Mouse (Mus musculus) embryonic facial prominence, embryonic 14.5 days (tissue): Measurements from ENCODE around the gene Trip4. TPM values are rescaled to one million over a fixed set of nuclear protein-coding genes. Genes with fewer than 3 reads are reported as not detected.

ENCODE experiments used
- ATAC-seq: fragments of 200-750 bp; cut with Nextera tagmentation; 2 replicates; pipeline ENCODE4 v1.8.0; 2017; ENCODE audit warnings: low read depth, moderate number of reproducible peaks, moderate TSS enrichment
- DNase-seq: peaks from one replicate; pipeline ENCODE4 v3.0.0-alpha.2; 2015; ENCODE audit warnings: low spot score
- H3K27ac ChIP-seq: fragments of 300-500 bp; sonication (generic); replicated peaks from 2 replicates; pipeline ENCODE4 v1.5.1; 2014; ENCODE audit warnings: low read depth, mild to moderate bottlenecking, low read length, moderate library complexity
- H3K27me3 ChIP-seq: fragments of 300-500 bp; sonication (generic); replicated peaks from 2 replicates; pipeline ENCODE4 v1.6.1; 2014; ENCODE audit warnings: low read length; ENCODE audit not compliant: control insufficient read depth, insufficient read depth
- H3K36me3 ChIP-seq: fragments of 300-500 bp; sonication (generic); 2 replicates; pipeline ENCODE4 v1.6.1; 2014; ENCODE audit warnings: low read length, mixed read lengths; ENCODE audit not compliant: control insufficient read depth, insufficient read depth
- H3K4me1 ChIP-seq: fragments of 300-500 bp; sonication (generic); 2 replicates; pipeline ENCODE4 v1.6.1; 2014; ENCODE audit warnings: antibody characterized with exemption, low read length; ENCODE audit not compliant: control insufficient read depth, insufficient read depth
- H3K4me2 ChIP-seq: fragments of 300-500 bp; sonication (generic); 2 replicates; pipeline ENCODE4 v1.6.1; 2014; ENCODE audit warnings: low read depth, mild to moderate bottlenecking, low read length, moderate library complexity, mixed read lengths
- H3K4me3 ChIP-seq: fragments of 300-500 bp; sonication (generic); 2 replicates; pipeline ENCODE4 v1.5.1; 2014; ENCODE audit warnings: low read depth, mild to moderate bottlenecking, low read length
- H3K9ac ChIP-seq: fragments of 300-500 bp; sonication (generic); 2 replicates; pipeline ENCODE4 v1.6.1; 2014; ENCODE audit warnings: low read depth, mild to moderate bottlenecking, low read length, moderate library complexity, mixed read lengths
- H3K9me3 ChIP-seq: fragments of 300-500 bp; sonication (generic); 2 replicates; pipeline ENCODE4 v1.6.1; 2016; ENCODE audit warnings: low read length; ENCODE audit not compliant: control insufficient read depth
- WGBS: fragments of 180-500 bp; shearing (Covaris S2); extraction: QIAGEN DNeasy Blood & Tissue Kit; methylation state at CpG from one replicate; pipeline ENCODE4 v1.1.7; 2014; 5-methylcytosine and 5-hydroxymethylcytosine counted together
- polyA plus RNA-seq: library from polyadenylated mRNA; unstranded; fragments of >200 nt; fragmentation: Nextera tagmentation; extraction: Ambion mirVana; gene quantifications from 2 replicates; pipeline ENCODE4 v1.2.1, GENCODE M21; 2014

Gene Trip4
- polyA plus RNA-seq, 1 experiment from 2014 or later: 26.3 TPM

DNA sequence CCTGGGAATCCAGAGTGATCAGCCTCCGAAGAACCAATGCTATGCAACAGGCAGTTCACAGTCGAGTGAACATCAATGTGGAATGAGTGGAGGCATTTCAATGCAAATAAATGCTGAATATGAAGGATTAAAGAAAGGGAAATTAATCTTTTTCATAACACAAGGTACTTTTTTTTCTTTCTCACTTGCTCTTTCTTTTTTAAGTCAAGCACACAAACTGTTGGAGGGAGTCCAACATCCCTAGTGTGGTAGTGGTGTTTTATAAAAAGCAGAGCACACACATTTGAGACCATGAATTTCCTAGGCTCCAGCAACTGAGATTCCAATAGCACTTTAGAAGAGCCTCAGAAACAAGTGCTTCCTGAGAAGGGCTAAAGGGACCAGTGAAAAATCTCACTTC lies 76.6 kb downstream of the Trip4 start:
- WGBS: 51% methylated on average over 2 of the region's 2 CpGs
- no peak overlapping the region for H3K4me2 ChIP-seq
- peaks cover 8% of the 10 kb centered on the region for H3K4me1 ChIP-seq
- ATAC-seq: no peak
- H3K27me3 ChIP-seq: no peaks in the 10 kb centered on the region
- DNase-seq: peak; percentile 66
- peaks cover 10% of the 10 kb centered on the region; the same call in 1 of the 2 replicates for H3K36me3 ChIP-seq
- no peak overlapping the region for H3K4me3 ChIP-seq
- H3K9me3 ChIP-seq: no peaks in the 10 kb centered on the region
- H3K9ac ChIP-seq: no peak overlapping the region
- H3K27ac ChIP-seq: no peak overlapping the region

DNA sequence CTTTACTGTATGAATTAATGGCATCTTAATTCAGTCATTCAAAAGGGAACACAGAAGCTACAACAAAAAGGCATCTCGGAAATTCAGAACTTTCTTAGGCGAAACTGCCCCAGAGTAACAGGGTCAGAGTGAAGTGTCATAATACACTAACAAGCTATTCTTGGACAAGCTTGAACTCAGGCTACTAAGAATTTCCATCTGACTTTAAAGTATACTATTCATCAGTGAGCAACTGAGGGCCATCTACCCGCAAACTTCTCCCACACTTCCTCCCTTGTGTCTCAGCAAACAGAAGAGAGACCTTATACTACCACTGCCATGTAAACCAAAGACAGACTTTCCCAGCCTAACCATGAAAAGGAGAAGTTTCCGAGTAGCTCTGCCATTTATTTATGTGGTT lies 77.4 kb downstream of the Trip4 start:
- no peak for ATAC-seq
- 66% methylated on average over 4 of the region's 4 CpGs for WGBS

DNA sequence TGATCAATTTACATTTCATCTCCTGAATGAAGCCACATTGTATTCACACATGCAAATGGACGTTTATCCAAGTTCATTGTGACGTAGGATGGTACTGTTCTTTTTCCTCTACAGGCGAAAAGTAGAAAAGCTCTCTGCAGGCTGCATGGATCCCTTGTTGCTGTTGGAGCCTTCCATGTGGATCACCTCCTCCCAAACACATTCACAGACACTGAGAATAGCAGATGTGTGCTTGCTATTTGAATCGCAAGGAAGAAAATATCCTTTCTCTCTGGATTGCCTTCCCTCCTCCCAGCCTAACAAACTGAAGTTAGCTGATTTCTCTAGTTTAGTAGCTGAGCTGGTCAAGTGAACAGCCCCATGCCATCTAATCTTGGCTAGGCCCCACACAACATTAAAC lies 78.3 kb downstream of the Trip4 start:
- H3K27ac ChIP-seq: no peak overlapping the region
- no peak overlapping the region for H3K4me3 ChIP-seq
- WGBS: 84% methylated on average over 4 of the region's 4 CpGs
- H3K4me1 ChIP-seq: peaks cover 19% of the 10 kb centered on the region
- H3K9ac ChIP-seq: no peak overlapping the region
- no peaks in the 10 kb centered on the region for H3K9me3 ChIP-seq
- ATAC-seq: no peak
- no peak overlapping the region for H3K4me2 ChIP-seq
- peaks cover 6% of the 10 kb centered on the region; the same call in 1 of the 2 replicates for H3K36me3 ChIP-seq
- DNase-seq: no peak
- no peaks in the 10 kb centered on the region for H3K27me3 ChIP-seq

More for the DNA sequence above, 77.4 kb downstream of the Trip4 start:
- no peak overlapping the region for H3K4me2 ChIP-seq
- no peak overlapping the region for H3K27ac ChIP-seq
- no peak overlapping the region for H3K4me3 ChIP-seq
- H3K4me1 ChIP-seq: peaks cover 11% of the 10 kb centered on the region
- peaks cover 7% of the 10 kb centered on the region; the same call in 1 of the 2 replicates for H3K36me3 ChIP-seq
- H3K9ac ChIP-seq: no peak overlapping the region
- H3K9me3 ChIP-seq: no peaks in the 10 kb centered on the region
- DNase-seq: no peak
- H3K27me3 ChIP-seq: no peaks in the 10 kb centered on the region

DNA sequence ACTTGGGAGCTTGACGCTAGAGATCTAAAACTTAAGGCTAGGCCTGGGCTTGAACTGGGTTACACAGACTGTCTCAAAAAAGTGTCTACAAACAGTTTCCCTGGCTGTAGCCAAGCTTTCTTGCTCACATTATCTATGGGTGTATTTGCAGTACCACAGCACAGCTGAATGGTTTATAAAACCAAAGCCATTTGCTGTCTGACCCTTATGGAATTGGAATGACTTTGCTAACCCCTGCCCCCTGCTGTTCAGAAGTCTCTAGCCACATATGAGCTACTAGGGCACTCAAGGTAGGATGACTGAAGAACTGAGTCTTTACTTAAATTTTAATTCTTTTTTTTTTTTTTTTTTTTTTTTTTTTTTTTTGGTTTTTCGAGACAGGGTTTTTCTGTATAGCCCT lies 79.2 kb downstream of the Trip4 start:
- Histone ChIP-seq H3K9ac (no peak overlapping the region), H3K27me3 (no peaks in the 10 kb centered on the region), H3K4me1 (peaks cover 25% of the 10 kb centered on the region), H3K4me2 (no peak overlapping the region), H3K27ac (no peak overlapping the region), H3K9me3 (no peaks in the 10 kb centered on the region), H3K4me3 (no peak overlapping the region), H3K36me3 (0 out of 2 replicates have a peak, but pooled peaks cover under 1% of the 10 kb centered on the region)
- no peak for ATAC-seq
- peak; percentile 69 for DNase-seq
- WGBS: 84% methylated on average over 1 of the region's 2 CpGs

DNA sequence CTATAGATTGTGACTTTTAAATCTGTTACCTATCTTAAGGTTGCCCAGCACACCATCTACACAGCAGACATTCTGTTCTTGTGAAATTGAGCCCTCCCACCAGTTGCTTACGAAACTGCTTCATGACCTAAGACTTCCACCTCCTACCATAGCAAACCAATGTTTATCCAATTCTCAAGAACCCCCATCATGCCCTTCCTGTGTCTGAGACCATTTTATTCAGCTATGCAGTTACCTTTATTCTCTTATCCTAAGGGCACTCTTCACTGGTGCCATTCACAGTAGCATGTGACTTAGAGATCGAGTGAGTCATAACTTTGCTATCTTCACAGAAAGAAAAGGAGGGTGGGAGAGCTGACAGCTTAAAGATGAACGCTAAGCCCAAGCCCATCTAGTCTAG lies 80.1 kb downstream of the Trip4 start:
- no peaks in the 10 kb centered on the region for H3K27me3 ChIP-seq
- ATAC-seq (no peak), DNase-seq (peak; percentile 16)
- H3K9me3 ChIP-seq: no peaks in the 10 kb centered on the region
- H3K9ac ChIP-seq: peak overlapping the region; percentile 98; the same call in 1 of the 2 replicates
- H3K4me1 ChIP-seq: peaks cover 31% of the 10 kb centered on the region
- peak overlapping the region; percentile 65 for H3K4me2 ChIP-seq
- no peaks in the 10 kb centered on the region for H3K36me3 ChIP-seq
- peak overlapping the region; percentile 88 for H3K4me3 ChIP-seq
- WGBS: 30% methylated on average over 3 of the region's 3 CpGs
- H3K27ac ChIP-seq: no peak overlapping the region

DNA sequence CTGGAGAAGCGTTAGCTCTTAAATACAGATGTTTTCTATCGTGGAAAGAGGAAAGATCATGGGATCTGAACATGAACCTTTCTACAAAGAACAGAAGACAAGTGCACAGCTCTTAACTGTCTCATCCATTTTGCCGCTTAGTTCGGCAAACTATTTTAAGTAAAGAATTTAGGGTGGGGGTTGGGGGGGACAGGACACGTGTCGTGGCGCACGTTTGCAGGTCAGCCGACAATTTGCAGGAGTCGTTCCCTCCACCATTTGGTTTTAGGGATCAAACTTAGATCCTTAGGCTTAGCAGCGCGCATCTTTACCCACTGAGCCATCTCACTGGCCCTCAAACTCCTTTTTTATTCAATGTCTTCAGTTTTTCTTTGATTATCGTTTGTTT lies 80.6 kb downstream of the Trip4 start:
- DNase-seq (no peak), ATAC-seq (no peak)
- H3K27me3 ChIP-seq: no peaks in the 10 kb centered on the region
- no peaks in the 10 kb centered on the region for H3K36me3 ChIP-seq
- H3K27ac ChIP-seq: peak overlapping the region; percentile 98
- 2% methylated on average over 13 of the region's 13 CpGs for WGBS
- H3K9ac ChIP-seq: peak overlapping the region; percentile 98
- H3K4me3 ChIP-seq: peak overlapping the region; percentile 88
- H3K4me2 ChIP-seq: peak overlapping the region; percentile 65
- H3K4me1 ChIP-seq: peaks cover 31% of the 10 kb centered on the region
- no peaks in the 10 kb centered on the region for H3K9me3 ChIP-seq

DNA sequence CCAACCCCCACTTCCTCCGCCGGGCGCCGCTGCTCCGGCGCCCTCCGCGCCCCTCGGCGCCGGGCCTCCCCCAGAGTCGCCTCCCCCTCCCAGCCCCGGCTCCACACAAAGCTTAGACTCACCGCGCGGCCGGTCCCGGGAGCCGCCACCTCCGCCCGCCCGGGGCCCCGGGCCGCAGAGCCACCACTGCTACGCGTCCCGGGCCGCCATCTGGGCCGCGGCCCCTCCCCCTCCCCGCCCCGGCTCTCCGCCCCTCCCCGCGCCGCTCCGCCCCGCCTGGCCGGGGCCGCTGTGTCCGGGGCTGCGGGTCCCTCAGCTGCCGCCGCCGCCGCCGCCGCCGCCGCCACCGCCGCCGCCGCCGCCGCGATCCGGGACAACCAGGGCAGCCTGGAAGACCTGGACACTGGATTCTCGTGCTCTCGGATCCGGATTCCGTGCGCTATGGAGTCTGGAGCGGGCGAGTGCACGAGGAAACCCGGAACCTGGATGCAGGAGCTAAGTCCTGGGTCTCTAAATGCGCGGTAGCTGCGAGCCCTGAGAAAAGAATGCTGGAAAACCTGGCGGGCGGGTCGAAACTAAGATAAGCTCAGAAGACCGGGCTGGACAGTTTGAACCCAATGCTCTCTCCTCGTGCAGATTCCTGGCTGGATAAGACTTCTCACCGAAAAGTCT lies 81.1 kb downstream of the Trip4 start, which contains the start of gene Zfp609:
TSS of gene Zfp609 (minus strand) at position 221 of the 672 bp plus-strand sequence.
- Histone ChIP-seq H3K27ac (peak within 1 kb of the TSS; percentile 98), H3K4me1 (peaks cover 31% of the 10 kb centered on the region), H3K27me3 (no peaks in the 10 kb centered on the region), H3K4me3 (peak within 1 kb of the TSS; percentile 88), H3K9ac (peak within 1 kb of the TSS; percentile 98), H3K9me3 (no peaks in the 10 kb centered on the region), H3K4me2 (peak within 1 kb of the TSS; percentile 65), H3K36me3 (no peaks in the 10 kb centered on the region)
- DNase-seq (peak; percentile 97), ATAC-seq (peak; percentile 90)
- WGBS: under 1% methylated on average over 21 of the region's 76 CpGs

DNA sequence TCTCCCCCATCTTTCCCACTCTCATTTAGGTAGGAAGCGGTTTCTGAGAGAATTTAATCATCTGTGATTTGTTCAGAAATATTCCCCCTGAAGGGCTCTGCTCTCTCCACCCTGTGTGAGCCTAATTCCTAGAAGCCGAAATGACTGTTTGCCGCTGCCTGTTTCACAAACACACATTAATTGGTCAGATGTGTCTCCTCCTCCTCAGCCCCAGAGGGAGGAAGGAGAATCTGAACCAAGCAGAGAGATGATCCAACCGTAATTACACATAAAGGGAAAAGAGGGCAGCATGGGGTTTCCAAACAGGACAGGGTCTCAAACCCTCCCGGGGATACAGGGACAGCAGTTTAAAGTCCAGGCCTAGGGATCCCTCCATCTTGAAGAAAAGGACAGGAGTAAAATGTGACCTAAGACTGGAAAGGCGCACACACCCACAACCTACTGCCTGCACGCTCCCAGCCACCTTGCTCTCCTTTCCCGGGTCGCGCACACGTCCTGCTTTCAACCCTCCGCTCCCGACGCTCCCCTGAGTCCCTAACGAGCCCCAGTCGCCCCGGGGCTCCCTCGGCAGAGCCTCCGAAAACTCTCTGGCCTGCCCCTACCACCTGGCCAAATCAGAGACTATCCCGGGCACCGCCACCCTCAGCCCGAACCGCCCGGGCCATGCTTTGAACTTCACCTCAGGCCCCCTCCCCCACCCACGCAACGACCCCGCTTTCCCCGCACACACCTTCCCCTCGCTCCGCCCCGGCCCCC lies 81.8 kb downstream of the Trip4 start:
- Histone ChIP-seq H3K9me3 (no peaks in the 10 kb centered on the region), H3K27ac (peak overlapping the region; percentile 98), H3K27me3 (no peaks in the 10 kb centered on the region), H3K4me1 (peaks cover 31% of the 10 kb centered on the region), H3K4me3 (peak overlapping the region; percentile 88), H3K4me2 (peak overlapping the region; percentile 65), H3K9ac (peak overlapping the region; percentile 98), H3K36me3 (no peaks in the 10 kb centered on the region)
- WGBS: under 1% methylated on average over 21 of the region's 31 CpGs
- DNase-seq: peak; percentile 82
- peak; percentile 47 for ATAC-seq
